Mouse (Mus musculus) embryonic stem cell, embryonic (primary cell): ENCODE measurements around the gene Ldhd.

Experiments
- CTCF ChIA-PET, 4 experiments: fragments of 300-600 bp in 2 of 4; fragments of 350-600 bp in 2 of 4; sonication (Branson Sonifier 250); formaldehyde crosslinking; loops; one replicate each; lab custom pipeline; 2022; ENCODE audit warnings: inconsistent platforms in 2 of 4; lab: Charles Lee
- POLR2A ChIA-PET, 4 experiments: fragments of 300-600 bp in 2 of 4; fragments of 350-600 bp in 2 of 4; sonication (Branson Sonifier 250); formaldehyde crosslinking; loops; one replicate each; lab custom pipeline; 2022; ENCODE audit warnings: antibody characterized with exemption in 4 of 4, inconsistent platforms in 1 of 4; lab: Charles Lee

Gene Ldhd

GRCm38 (mm10) chr8:111641064-111641463 is 10.9 kb upstream of the Ldhd start:
- POLR2A ChIA-PET, result interaction anchor here in 1 of 4 experiments (0.6 kb wide), 1 partner anchor 244 kb away, joined by 4 read pairs; no protein-coding TSS in a partner anchor
- CTCF ChIA-PET, result interaction anchor here in 1 of 4 experiments (0.7 kb wide), 1 partner anchor 10 kb away, joined by 3 read pairs; no protein-coding TSS in a partner anchor

- ChIA-PET CTCF (no interaction called here), POLR2A (interaction anchor here in 1 of 4 experiments (1.0 to 2.2 kb wide), 2 partner anchors 7 to 11 kb away, joined by 4 to 6 read pairs; partner anchors contain the start of gene Ldhd)
Measured at GRCm38 (mm10) chr8:111638086-111638485, 7.9 kb upstream of the Ldhd start.

- POLR2A ChIA-PET, result interaction anchor here in 1 of 4 experiments (1.1 kb wide), 1 partner anchor 40 kb away, joined by 3 read pairs; no protein-coding TSS in a partner anchor
- CTCF ChIA-PET, result no interaction called here
Measured at GRCm38 (mm10) chr8:111632976-111633375, 2.8 kb upstream of the Ldhd start.

DNA sequence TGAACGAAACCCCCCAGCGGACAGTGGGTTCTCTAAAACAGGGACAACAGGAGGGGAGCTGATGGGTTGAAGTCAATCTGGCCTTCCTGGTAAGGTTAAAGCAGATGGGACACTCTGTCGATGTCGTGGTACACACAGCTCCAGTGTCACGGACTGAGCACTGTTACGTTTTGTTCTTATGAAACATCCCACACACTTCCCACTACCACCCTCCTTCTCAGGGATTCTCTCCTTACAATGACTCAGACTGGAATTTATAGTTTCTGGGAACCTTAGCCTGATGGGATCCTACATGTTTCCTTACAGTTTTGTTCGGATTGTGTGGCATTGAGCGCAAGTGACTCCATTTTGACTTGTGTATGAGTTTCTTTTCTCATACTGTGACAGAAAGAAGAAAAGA is 1.4 kb upstream of the Ldhd start:
- ChIA-PET CTCF (no interaction called here), POLR2A (interaction anchor here in 2 of 4 experiments (1.0 to 2.1 kb wide), 4 partner anchors 8 to 39 kb away, joined by 3 to 6 read pairs (median 4); partner anchors contain the start of gene Zfp1 (in 2 of the 2))

DNA sequence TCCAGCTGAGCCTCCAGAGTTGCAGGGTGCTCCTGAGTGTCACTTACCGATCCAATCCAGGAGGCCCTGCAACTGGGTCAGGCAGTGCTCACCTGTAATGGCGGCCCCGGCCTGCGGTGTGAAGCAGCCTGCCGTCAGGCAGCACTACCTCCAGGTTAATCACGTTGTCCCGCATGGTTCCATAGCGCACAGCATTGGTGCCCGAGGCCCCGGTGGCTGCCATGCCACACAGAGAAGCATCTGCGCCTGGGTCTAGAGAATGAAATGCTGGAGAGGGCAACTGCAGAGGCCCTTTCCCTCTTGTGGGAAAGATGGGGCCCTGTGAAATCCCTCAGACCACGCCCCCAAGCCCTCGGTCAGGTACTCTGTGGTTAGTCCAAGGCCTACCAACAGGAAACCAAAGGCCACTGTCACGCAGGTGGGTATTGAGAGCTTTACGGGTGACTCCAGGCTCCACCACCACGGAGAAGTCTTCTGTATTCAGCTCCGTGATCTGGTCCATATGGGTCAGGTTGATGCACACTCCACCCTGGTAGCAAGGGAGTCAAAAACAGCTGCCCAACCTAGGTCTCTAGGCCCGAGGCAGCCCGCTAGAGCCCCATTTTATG is 1.2 kb downstream of the Ldhd start:
- ChIA-PET CTCF (interaction anchor here in 1 of 4 experiments (0.6 to 0.8 kb wide), 2 partner anchors 15 to 93 kb away, joined by 3 read pairs; partner anchors contain the start of gene Znrf1), POLR2A (interaction anchor here in 3 of 4 experiments (0.5 to 2.6 kb wide), 14 partner anchors 14 to 1482 kb away, joined by 3 to 12 read pairs (median 4); partner anchors contain the start of genes Zfp1 (in 3 of the 3), Gabarapl2 (in 1 of the 3), Wdr59 (in 1 of the 3) and Znrf1 (in 1 of the 3))

- CTCF ChIA-PET, result interaction anchor here in 1 of 4 experiments (2.6 kb wide), 1 partner anchor 93 kb away, joined by 11 read pairs; the partner anchor contains the start of gene Znrf1
Measured at GRCm38 (mm10) chr8:111628401-111628800, 1.8 kb downstream of the Ldhd start.

GRCm38 (mm10) chr8:111627923-111628322 is 2.3 kb downstream of the Ldhd start:
- ChIA-PET CTCF (interaction anchor here in 2 of 4 experiments (2.0 to 2.6 kb wide), 2 partner anchors 15 to 92 kb away, joined by 8 to 11 read pairs; partner anchors contain the start of genes Zfp1 (in 1 of the 2) and Znrf1 (in 1 of the 2)), POLR2A (interaction anchor here in 3 of 4 experiments (0.5 to 2.6 kb wide), 11 partner anchors 12 to 328 kb away, joined by 3 to 12 read pairs (median 4); partner anchors contain the start of genes Zfp1 (in 2 of the 3), Rfwd3 (in 1 of the 3), Wdr59 (in 1 of the 3) and Znrf1 (in 1 of the 3))

More at GRCm38 (mm10) chr8:111628401-111628800, 1.8 kb downstream of the Ldhd start:
- POLR2A ChIA-PET, result interaction anchor here in 3 of 4 experiments (0.5 to 2.6 kb wide), 8 partner anchors 14 to 328 kb away, joined by 3 to 12 read pairs (median 4); partner anchors contain the start of genes Rfwd3 (in 1 of the 3), Wdr59 (in 1 of the 3), Zfp1 (in 1 of the 3) and Znrf1 (in 1 of the 3)

- ChIA-PET CTCF (interaction anchor here (0.7 to 2.6 kb wide), 21 partner anchors 8 to 234 kb away, joined by 3 to 11 read pairs (median 4); partner anchors contain the start of genes Zfp1 (in 3 of the 4), Znrf1 (in 3 of the 4), Fa2h (in 1 of the 4) and Wdr59 (in 1 of the 4)), POLR2A (interaction anchor here (0.6 to 3.5 kb wide), 20 partner anchors 9 to 327 kb away, joined by 3 to 18 read pairs (median 4); partner anchors contain the start of genes Zfp1 (in 3 of the 4), Znrf1 (in 2 of the 4) and Rfwd3 (in 1 of the 4))
Measured at GRCm38 (mm10) chr8:111626933-111627332, 3.2 kb downstream of the Ldhd start.

DNA sequence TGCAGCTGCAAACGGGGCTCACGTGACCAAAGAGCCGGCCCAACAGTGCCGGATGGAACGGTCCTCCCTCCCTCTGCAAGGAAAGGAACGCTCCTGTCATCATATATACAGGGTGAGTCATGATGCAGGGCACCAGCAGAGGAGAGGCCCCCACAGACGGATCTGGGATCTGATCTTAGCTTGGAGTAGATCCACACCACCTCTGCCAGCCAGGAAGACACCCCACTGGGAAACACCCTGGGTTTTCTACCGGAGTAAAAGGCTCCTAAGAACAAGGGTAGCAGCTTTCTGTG is 3.7 kb downstream of the Ldhd start:
- ChIA-PET POLR2A (interaction anchor here (0.5 to 3.5 kb wide), 21 partner anchors 9 to 327 kb away, joined by 3 to 18 read pairs (median 4); partner anchors contain the start of genes Zfp1 (in 3 of the 4), Mlkl (in 1 of the 4), Rfwd3 (in 1 of the 4) and Znrf1 (in 1 of the 4)), CTCF (interaction anchor here (0.6 to 2.6 kb wide), 33 partner anchors 9 to 438 kb away, joined by 3 to 11 read pairs (median 4); partner anchors contain the start of genes Zfp1 (in 3 of the 4), Znrf1 (in 3 of the 4), Fa2h (in 1 of the 4) and Wdr59 (in 1 of the 4))

- ChIA-PET POLR2A (interaction anchor here (0.5 to 3.5 kb wide), 24 partner anchors 8 to 326 kb away, joined by 3 to 18 read pairs (median 4); partner anchors contain the start of genes Zfp1 (in 3 of the 4), Mlkl (in 1 of the 4), Rfwd3 (in 1 of the 4) and Znrf1 (in 1 of the 4)), CTCF (interaction anchor here (0.6 to 2.6 kb wide), 32 partner anchors 9 to 438 kb away, joined by 3 to 11 read pairs (median 4); partner anchors contain the start of genes Zfp1 (in 3 of the 4), Znrf1 (in 3 of the 4), Fa2h (in 1 of the 4) and Wdr59 (in 1 of the 4))
Measured at GRCm38 (mm10) chr8:111625694-111626527, 4.3 kb downstream of the Ldhd start.

- POLR2A ChIA-PET, result interaction anchor here in 3 of 4 experiments (0.7 to 3.5 kb wide), 8 partner anchors 18 to 89 kb away, joined by 3 to 18 read pairs (median 4); partner anchors contain the start of genes Zfp1 (in 2 of the 3) and Znrf1 (in 1 of the 3)
- CTCF ChIA-PET, result interaction anchor here in 3 of 4 experiments (0.6 to 2.8 kb wide), 3 partner anchors 89 to 336 kb away, joined by 3 to 7 read pairs (median 4); partner anchors contain the start of gene Znrf1 (in 3 of the 3)
Measured at GRCm38 (mm10) chr8:111624853-111625221, 5.3 kb downstream of the Ldhd start.

DNA sequence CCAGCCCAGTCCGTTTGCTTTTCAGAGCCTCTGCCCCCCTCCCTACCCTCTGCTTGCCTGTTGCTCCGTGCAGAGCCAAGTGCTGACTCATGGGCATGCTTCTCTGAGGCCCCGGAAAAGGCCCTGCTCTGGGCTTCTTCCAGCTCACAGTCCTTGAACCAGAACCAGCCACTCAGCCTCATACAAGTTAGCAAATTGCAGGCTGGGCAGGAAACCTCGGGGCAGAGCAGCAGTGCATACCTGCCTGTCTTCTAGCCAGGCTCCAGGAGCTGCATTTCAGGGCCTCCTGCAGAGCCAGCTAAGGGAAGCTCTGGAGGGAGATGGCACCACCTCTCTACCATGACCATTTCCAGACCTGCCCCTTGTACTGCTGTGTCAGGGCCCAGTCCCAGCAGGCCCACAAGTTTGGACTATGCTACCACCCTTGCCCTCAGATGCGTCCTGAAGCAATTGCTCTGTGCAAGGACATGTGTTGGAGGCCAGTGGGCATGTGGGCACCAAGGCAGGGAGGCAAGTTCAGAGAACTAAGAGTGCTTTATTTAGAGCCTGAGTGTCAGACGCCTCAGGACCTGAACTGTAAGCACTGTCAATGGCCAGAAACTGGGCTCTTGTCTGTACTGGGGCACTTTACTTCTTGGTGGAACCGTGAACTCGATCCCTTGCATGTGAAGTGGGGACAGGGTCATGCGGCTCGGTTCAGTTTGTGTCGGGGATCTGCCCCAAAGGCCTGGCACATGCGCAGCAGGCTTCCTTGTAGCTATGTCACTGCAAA is 5.9 kb downstream of the Ldhd start:
- POLR2A ChIA-PET, result interaction anchor here in 3 of 4 experiments (0.6 to 3.5 kb wide), 11 partner anchors 19 to 1662 kb away, joined by 3 to 18 read pairs (median 4); partner anchors contain the start of genes Zfp1 (in 2 of the 3), Ddx19b (in 1 of the 3), Marveld3 (in 1 of the 3) and Znrf1 (in 1 of the 3)
- CTCF ChIA-PET, result interaction anchor here (1.0 to 2.8 kb wide), 3 partner anchors 81 to 89 kb away, joined by 3 to 17 read pairs (median 5); partner anchors contain the start of gene Znrf1 (in 3 of the 4)

DNA sequence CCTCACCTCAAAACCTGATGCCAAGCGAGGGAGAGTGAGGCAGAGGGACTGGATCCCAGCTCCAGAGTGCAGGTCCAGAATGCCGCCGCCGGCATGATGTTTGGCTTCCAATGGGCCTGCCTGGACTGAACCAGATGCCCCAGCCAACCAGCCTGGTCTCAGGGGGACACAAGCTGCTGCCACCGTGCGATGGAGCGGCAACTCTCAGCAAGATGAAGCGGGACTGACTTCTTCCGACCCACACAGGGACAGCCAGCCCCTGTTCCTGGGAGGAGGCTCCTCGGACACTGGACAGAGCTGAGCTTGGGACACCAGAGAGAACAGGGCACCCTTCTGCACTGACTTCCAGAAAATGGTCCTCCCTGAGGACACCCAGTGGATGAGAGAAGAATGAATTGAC is 7.6 kb downstream of the Ldhd start:
- POLR2A ChIA-PET, result interaction anchor here (0.5 to 2.6 kb wide), 8 partner anchors 10 to 184 kb away, joined by 3 to 8 read pairs (median 4); partner anchors contain the start of genes Znrf1 (in 2 of the 4) and Zfp1 (in 1 of the 4)
- CTCF ChIA-PET, result interaction anchor here in 3 of 4 experiments (0.5 to 2.8 kb wide), 5 partner anchors 24 to 87 kb away, joined by 3 to 10 read pairs (median 6); partner anchors contain the start of gene Znrf1 (in 2 of the 3)

DNA sequence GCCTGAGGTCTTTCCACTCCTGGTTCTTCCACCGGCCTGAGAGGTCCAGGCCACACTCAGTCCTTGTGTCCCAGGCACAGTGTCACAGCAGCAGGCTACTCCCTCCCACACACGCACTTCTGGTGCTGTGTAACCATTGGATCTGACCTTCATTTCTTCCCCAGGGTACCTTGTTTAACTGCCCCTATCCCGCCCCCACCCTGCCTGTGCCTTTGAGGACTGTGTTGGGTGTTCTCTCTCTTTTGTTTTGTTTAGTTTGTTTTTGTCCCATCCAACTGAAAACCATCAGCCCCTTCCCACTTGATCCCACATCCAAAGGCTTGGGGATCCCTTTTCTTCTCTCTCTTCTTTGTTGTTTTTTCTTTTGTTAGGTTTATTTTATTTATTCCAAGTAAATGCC is 8.1 kb downstream of the Ldhd start:
- ChIA-PET CTCF (interaction anchor here in 3 of 4 experiments (0.5 to 2.8 kb wide), 5 partner anchors 24 to 86 kb away, joined by 3 to 10 read pairs (median 6); partner anchors contain the start of gene Znrf1 (in 2 of the 3)), POLR2A (interaction anchor here (0.7 to 2.6 kb wide), 7 partner anchors 9 to 184 kb away, joined by 3 to 8 read pairs (median 4); partner anchors contain the start of genes Znrf1 (in 2 of the 4) and Zfp1 (in 1 of the 4))

DNA sequence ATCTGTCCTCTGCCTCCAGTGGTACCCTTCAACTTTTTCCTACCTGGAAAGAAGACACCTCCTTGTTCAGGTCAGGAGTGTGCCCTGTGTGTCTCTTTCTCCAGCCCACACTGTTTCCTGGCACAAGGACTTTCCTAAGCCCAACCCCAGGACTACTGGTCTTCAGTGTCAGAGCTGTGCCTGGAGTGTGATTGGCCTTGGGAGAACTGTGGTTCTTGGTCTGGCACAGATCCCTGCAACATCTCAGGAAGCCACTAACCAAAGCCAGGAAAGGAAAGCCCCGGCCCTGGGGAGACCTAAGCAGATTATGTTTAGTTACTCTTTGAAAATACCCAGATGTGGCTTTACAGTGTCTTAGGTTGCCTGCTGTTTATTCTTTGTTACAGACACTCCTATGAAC is 10.2 kb downstream of the Ldhd start:
- POLR2A ChIA-PET, result interaction anchor here in 1 of 4 experiments (1.2 kb wide), 1 partner anchor 13 kb away, joined by 3 read pairs; no protein-coding TSS in a partner anchor
- CTCF ChIA-PET, result interaction anchor here in 1 of 4 experiments (0.7 kb wide), 1 partner anchor 711 kb away, joined by 3 read pairs; no protein-coding TSS in a partner anchor
